Mouse (Mus musculus) gastrocnemius, adult 8-10 months (tissue): ENCODE measurements around the gene Serinc3. TPM values are rescaled to one million over a fixed set of nuclear protein-coding genes. Genes with fewer than 3 reads are reported as not detected.
A peak's percentile ranks its signal among the peaks of the same experiment; 100 is the strongest.
"Not testable (repeated sequence)": the region's sequence is repeated elsewhere in the genome, so short reads cannot be mapped to it uniquely, and the experiment has no call there.

ENCODE experiments used
- DNase-seq, 2 experiments: peaks; one replicate each; pipeline ENCODE4 v3.0.0; 2022; ENCODE audit warnings: low spot score in 2 of 2
- total RNA-seq, 4 experiments: library from RNA; stranded (reverse); gene quantifications; 2 replicates each; pipeline ENCODE4 v1.2.4; 2022

Serinc3 gene
- total RNA-seq, 4 experiments from 2014 or later, result 88.8 to 135 (median 117) TPM

GRCm38 (mm10) chr2:163662698-163663221 is 17.8 kb upstream of the Serinc3 start:
- DNase-seq, result no peak

GRCm38 (mm10) chr2:163662076-163662475 is 17.1 kb upstream of the Serinc3 start:
- no peak for DNase-seq

GRCm38 (mm10) chr2:163661371-163661850 is 16.5 kb upstream of the Serinc3 start:
- peak in 1 of 2 experiments; percentile 43 for DNase-seq

- DNase-seq, result no peak
These were observed 15.3 kb upstream of the Serinc3 start for GRCm38 (mm10) chr2:163660103-163660701.

GRCm38 (mm10) chr2:163659431-163659830 is 14.5 kb upstream of the Serinc3 start:
- DNase-seq, result no peak

- no peak for DNase-seq
These were observed 14.0 kb upstream of the Serinc3 start for GRCm38 (mm10) chr2:163658941-163659340.

- DNase-seq, result peak; percentile 69 to 74
These were observed 13.3 kb upstream of the Serinc3 start, which contains the start of gene Pkig for GRCm38 (mm10) chr2:163657975-163658886. TSS of gene Pkig (plus strand) at chr2:163658386.

- DNase-seq, result no peak
These were observed 12.6 kb upstream of the Serinc3 start for GRCm38 (mm10) chr2:163657486-163657885.

- DNase-seq, result not testable (repeated sequence)
These were observed 10.8 kb upstream of the Serinc3 start for GRCm38 (mm10) chr2:163655699-163656098.

- no peak for DNase-seq
These were observed 1.6 kb upstream of the Serinc3 start for GRCm38 (mm10) chr2:163646461-163647080.

GRCm38 (mm10) chr2:163645700-163646460 is 949 bp upstream of the Serinc3 start:
- DNase-seq, result no peak

GRCm38 (mm10) chr2:163644047-163644446 is 884 bp downstream of the Serinc3 start:
- DNase-seq, result no peak

GRCm38 (mm10) chr2:163643576-163643971 is 1.4 kb downstream of the Serinc3 start:
- no peak for DNase-seq

- peak; percentile 23 to 30 for DNase-seq
These were observed 2.0 kb downstream of the Serinc3 start for GRCm38 (mm10) chr2:163642685-163643575.

GRCm38 (mm10) chr2:163641681-163642080 is 3.2 kb downstream of the Serinc3 start:
- no peak for DNase-seq

- no peak for DNase-seq
These were observed 4.4 kb downstream of the Serinc3 start for GRCm38 (mm10) chr2:163640493-163640892.

- no peak for DNase-seq
These were observed 7.2 kb downstream of the Serinc3 start for GRCm38 (mm10) chr2:163637655-163638266.

GRCm38 (mm10) chr2:163636057-163636456 is 8.9 kb downstream of the Serinc3 start:
- DNase-seq, result no peak

- no peak for DNase-seq
These were observed 10.7 kb downstream of the Serinc3 start for GRCm38 (mm10) chr2:163634211-163634610.
